Mouse (Mus musculus): ENCODE data around the gene Ccdc69.

DNA sequence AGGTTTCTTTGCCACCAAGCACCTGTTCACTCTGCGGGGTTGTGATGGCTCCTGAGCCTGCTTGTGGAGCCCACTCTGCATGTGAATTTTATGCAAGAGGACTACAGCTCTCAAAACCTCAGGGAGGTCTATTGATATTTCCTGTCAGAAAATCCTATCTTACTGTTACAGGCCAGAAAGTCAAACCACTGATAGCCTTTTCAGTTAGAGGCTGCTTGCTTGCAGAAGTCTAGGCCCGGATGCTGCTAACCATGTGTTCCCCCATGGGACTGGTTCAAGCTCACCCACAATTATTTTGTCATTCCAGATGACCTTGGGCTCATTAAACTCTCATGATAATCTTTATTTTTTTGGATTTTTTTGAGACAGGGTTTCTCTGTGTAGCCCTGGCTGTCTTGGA, 39.1 kb upstream of the Ccdc69 start:
- TF ChIP-seq GATA1 (IDR thresholded peaks at IDR 0.05; ENCODE audit: borderline replicate concordance, low read length) (no peak), FLI1 (IDR thresholded peaks at IDR 0.05; ENCODE audit: low read length) (no peak)

All from megakaryocyte, embryonic 14.5 days (primary cell).